Mouse (Mus musculus) midbrain, postnatal 0 days (tissue): Measurements from ENCODE around the gene Gli3. TPM values are rescaled to one million over a fixed set of nuclear protein-coding genes. Genes with fewer than 3 reads are reported as not detected.

Experiments
- ATAC-seq: fragments of 200-750 bp; cut with Nextera tagmentation; 2 replicates; pipeline ENCODE4 v1.8.0; 2017; ENCODE audit warnings: moderate number of reproducible peaks, mild to moderate bottlenecking, moderate TSS enrichment, moderate library complexity; ENCODE audit not compliant: low FRiP score
- DNase-seq: peaks from one replicate; pipeline ENCODE4 v3.0.0-alpha.2; 2015; ENCODE audit warnings: low spot score
- H3K27ac ChIP-seq: fragments of 300-500 bp; sonication (generic); 2 replicates; pipeline ENCODE4 v1.5.1; 2014; ENCODE audit warnings: low read depth, mild to moderate bottlenecking, low read length, mixed read lengths
- H3K27me3 ChIP-seq: fragments of 300-500 bp; sonication (generic); 2 replicates; pipeline ENCODE4 v1.6.1; 2014; ENCODE audit warnings: low read length, control low read depth, mixed read lengths; ENCODE audit not compliant: insufficient read depth
- H3K36me3 ChIP-seq: fragments of 300-500 bp; sonication (generic); 2 replicates; pipeline ENCODE4 v1.6.1; 2014; ENCODE audit warnings: low read length, control low read depth, mixed read lengths; ENCODE audit not compliant: insufficient read depth
- H3K4me1 ChIP-seq: fragments of 300-500 bp; sonication (generic); 2 replicates; pipeline ENCODE4 v1.6.1; 2014; ENCODE audit warnings: mild to moderate bottlenecking, control low read depth, antibody characterized with exemption, low read length, mixed read lengths; ENCODE audit not compliant: insufficient read depth
- H3K4me2 ChIP-seq: fragments of 300-500 bp; sonication (generic); 2 replicates; pipeline ENCODE4 v1.6.1; 2014; ENCODE audit warnings: low read depth, mild to moderate bottlenecking, low read length, mixed read lengths; ENCODE audit not compliant: poor library complexity, severe bottlenecking
- H3K4me3 ChIP-seq: fragments of 300-500 bp; sonication (generic); 2 replicates; pipeline ENCODE4 v1.5.1; 2014; ENCODE audit warnings: low read depth, mild to moderate bottlenecking, low read length, moderate library complexity
- H3K9ac ChIP-seq: fragments of 300-500 bp; sonication (generic); replicated peaks from 2 replicates; pipeline ENCODE4 v1.6.1; 2014; ENCODE audit warnings: mild to moderate bottlenecking, low read length, moderate library complexity, mixed read lengths; ENCODE audit not compliant: poor library complexity, severe bottlenecking
- H3K9me3 ChIP-seq: fragments of 300-500 bp; sonication (generic); 2 replicates; pipeline ENCODE4 v1.6.1; 2016; ENCODE audit warnings: low read length, control low read depth
- CTCF ChIP-seq: IDR thresholded peaks from 2 replicates; pipeline ENCODE4 v1.5.1; 2016; ENCODE audit warnings: antibody characterized with exemption, mild to moderate bottlenecking
- WGBS: fragments of 180-500 bp; shearing (Covaris S2); extraction: QIAGEN DNeasy Blood & Tissue Kit; methylation state at CpG from one replicate; pipeline ENCODE4 v1.1.7; 2014; 5-methylcytosine and 5-hydroxymethylcytosine counted together
- polyA plus RNA-seq: library from polyadenylated mRNA; unstranded; fragments of >200 nt; fragmentation: Nextera tagmentation; extraction: Ambion mirVana; gene quantifications from 2 replicates; pipeline ENCODE4 v1.2.1, GENCODE M21; 2015
- total RNA-seq: library from RNA; depleted of rRNA; stranded (reverse); fragments of >200 nt; gene quantifications from 2 replicates; pipeline ENCODE4 v1.2.3, GENCODE M21; 2014

The Gli3 gene
- total and polyA plus RNA-seq, 2 experiments from 2014 or later, result 3.9 to 9.2 TPM

- WGBS, result 86% methylated on average over 6 of the region's 6 CpGs
- no peaks in the 10 kb centered on the region for H3K36me3 ChIP-seq
- H3K27me3 ChIP-seq, result no peaks in the 10 kb centered on the region
- H3K4me2 ChIP-seq, result no peak overlapping the region
- no peak for DNase-seq
- H3K9me3 ChIP-seq, result no peaks in the 10 kb centered on the region
- ATAC-seq, result no peak
- TF ChIP-seq CTCF, result no peak
- no peak overlapping the region for H3K4me3 ChIP-seq
- no peak overlapping the region for H3K27ac ChIP-seq
- no peaks in the 10 kb centered on the region for H3K4me1 ChIP-seq
- no peak overlapping the region for H3K9ac ChIP-seq
Measured at GRCm38 (mm10) chr13:15590326-15590933, 127.4 kb downstream of the Gli3 start.

- Histone ChIP-seq H3K27ac (no peak overlapping the region), H3K4me1 (no peaks in the 10 kb centered on the region)
Measured at GRCm38 (mm10) chr13:15596667-15597066, 133.6 kb downstream of the Gli3 start.

DNA sequence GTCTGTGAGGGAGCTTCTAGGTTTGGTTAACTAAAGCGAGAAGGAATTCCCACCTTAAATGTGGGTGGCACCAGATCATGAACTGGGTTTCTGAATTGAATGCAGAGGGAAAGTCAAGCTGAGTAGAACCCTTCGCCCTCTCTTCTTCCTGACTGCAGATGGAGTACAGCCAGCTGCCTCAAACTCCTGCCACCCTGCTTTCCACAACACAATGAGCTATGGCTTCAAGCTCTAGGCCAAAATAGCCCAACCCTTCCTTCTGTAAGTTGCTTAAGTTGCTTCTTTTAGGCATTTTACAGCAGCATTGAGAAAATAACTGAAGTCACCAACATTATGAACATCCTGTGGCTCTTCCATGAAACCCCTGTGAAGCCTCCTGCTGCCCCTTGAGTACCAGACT is 136.7 kb downstream of the Gli3 start:
- no peak for DNase-seq
- 80% methylated on average over 2 of the region's 2 CpGs for WGBS
- H3K4me2 ChIP-seq, result no peak overlapping the region
- H3K9ac ChIP-seq, result no peak overlapping the region
- H3K27ac ChIP-seq, result no peak overlapping the region
- H3K9me3 ChIP-seq, result no peaks in the 10 kb centered on the region
- no peak for ATAC-seq
- no peaks in the 10 kb centered on the region for H3K36me3 ChIP-seq
- no peak overlapping the region for H3K4me3 ChIP-seq
- no peaks in the 10 kb centered on the region for H3K27me3 ChIP-seq
- no peaks in the 10 kb centered on the region for H3K4me1 ChIP-seq
- TF ChIP-seq CTCF, result no peak

More at GRCm38 (mm10) chr13:15596667-15597066, 133.6 kb downstream of the Gli3 start:
- Histone ChIP-seq H3K36me3 (no peaks in the 10 kb centered on the region), H3K9ac (no peak overlapping the region), H3K4me3 (no peak overlapping the region), H3K9me3 (no peaks in the 10 kb centered on the region), H3K4me2 (no peak overlapping the region), H3K27me3 (no peaks in the 10 kb centered on the region)
- ATAC-seq (peak; percentile 19; the same call in 1 of the 2 replicates), DNase-seq (no peak)
- TF ChIP-seq CTCF, result no peak
- 49% methylated on average over 5 of the region's 5 CpGs for WGBS

DNA sequence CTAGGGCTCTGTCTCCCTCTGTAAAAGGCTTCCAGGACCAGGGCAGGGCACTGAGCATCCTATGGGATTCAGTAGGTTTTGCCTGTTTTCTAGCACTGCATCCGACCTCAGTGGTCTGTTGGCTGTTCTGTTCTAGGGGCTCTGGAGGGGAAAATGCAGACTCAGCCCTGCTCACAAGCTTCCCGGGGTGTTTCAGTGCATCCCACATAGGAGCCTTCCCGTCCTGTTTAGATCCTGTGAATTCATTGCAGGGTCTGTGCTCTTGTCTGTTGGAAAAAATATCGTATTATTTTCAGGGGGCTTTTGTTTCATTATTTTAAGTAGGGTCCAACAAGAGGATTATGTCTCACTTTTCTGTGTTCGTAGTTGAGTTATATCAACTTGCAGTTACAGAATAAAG is 139.1 kb downstream of the Gli3 start:
- H3K27ac ChIP-seq, result no peak overlapping the region
- no peak for ATAC-seq
- no peaks in the 10 kb centered on the region for H3K36me3 ChIP-seq
- TF ChIP-seq CTCF, result no peak
- H3K9ac ChIP-seq, result no peak overlapping the region
- no peaks in the 10 kb centered on the region for H3K4me1 ChIP-seq
- WGBS, result 21% methylated on average over 5 of the region's 5 CpGs
- no peak for DNase-seq
- no peak overlapping the region for H3K4me2 ChIP-seq
- no peaks in the 10 kb centered on the region for H3K9me3 ChIP-seq
- no peak overlapping the region for H3K4me3 ChIP-seq
- H3K27me3 ChIP-seq, result no peaks in the 10 kb centered on the region

DNA sequence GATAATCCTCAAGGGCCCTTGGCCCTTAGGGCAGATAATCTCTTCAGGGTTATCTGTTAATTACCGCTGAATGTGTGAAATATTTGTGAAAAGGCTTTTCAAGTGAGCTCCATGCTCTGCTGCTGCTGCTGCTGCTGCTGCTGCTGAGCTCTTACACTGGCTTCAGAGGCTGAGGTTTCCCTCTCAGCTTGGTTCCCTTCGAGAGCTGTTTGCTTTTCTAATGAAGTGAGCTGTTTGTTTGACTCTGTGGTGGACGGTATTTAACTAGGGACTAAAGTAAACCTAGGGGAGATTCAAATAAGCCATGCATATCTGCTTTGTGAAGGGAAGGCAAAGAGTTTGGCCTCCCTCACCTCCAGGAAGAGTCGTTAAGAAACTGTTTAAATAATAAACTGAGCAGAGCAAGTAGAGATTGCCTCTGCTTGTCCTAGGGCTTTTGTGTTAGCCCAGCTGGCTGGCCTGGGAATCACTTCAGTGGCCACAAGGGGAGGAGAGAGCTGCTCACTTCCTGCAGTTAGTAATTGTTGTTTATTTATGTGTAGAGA is 139.7 kb downstream of the Gli3 start:
- Histone ChIP-seq H3K4me3 (no peak overlapping the region), H3K4me2 (no peak overlapping the region), H3K27ac (no peak overlapping the region), H3K9ac (no peak overlapping the region), H3K9me3 (no peaks in the 10 kb centered on the region), H3K4me1 (no peaks in the 10 kb centered on the region), H3K27me3 (no peaks in the 10 kb centered on the region), H3K36me3 (no peaks in the 10 kb centered on the region)
- TF ChIP-seq CTCF, result no peak
- WGBS, result 5% methylated on average over 4 of the region's 4 CpGs
- ATAC-seq (no peak), DNase-seq (no peak)

GRCm38 (mm10) chr13:15604074-15604473 is 141.0 kb downstream of the Gli3 start:
- no peak overlapping the region for H3K9ac ChIP-seq
- WGBS, result 43% methylated on average over 6 of the region's 6 CpGs
- TF ChIP-seq CTCF, result no peak
- H3K4me2 ChIP-seq, result no peak overlapping the region
- H3K27ac ChIP-seq, result no peak overlapping the region
- no peak for ATAC-seq
- DNase-seq, result no peak
- H3K4me3 ChIP-seq, result no peak overlapping the region
- no peaks in the 10 kb centered on the region for H3K27me3 ChIP-seq
- H3K36me3 ChIP-seq, result no peaks in the 10 kb centered on the region
- no peaks in the 10 kb centered on the region for H3K9me3 ChIP-seq
- H3K4me1 ChIP-seq, result no peaks in the 10 kb centered on the region
